Mouse (Mus musculus) testis, postnatal 14 days (tissue): ENCODE measurements around the gene Sgcd.

Experiments
- DNase-seq: peaks from one replicate; pipeline ENCODE4 v3.0.0; 2021; ENCODE audit warnings: low spot score

Sgcd gene

DNA sequence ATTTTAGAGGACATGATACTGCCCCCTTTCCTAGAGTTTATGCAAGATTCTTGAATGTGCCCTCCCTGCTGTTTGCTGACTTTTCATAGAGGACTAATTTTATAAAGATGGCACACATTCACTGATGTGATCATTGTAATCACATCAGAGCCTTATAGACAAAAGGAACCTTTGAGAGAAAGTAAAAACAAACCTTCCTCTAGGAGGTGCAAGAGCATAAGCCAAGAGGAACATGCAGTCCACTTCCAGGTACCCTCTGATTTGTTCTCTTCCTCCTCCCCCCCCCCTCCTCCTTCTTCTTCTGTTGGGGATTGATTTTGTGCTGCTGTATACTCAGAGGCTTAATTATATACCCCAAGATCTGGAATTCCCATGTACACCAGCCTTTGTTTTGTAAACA is 978.6 kb downstream of the Sgcd start:
- DNase-seq, result no peak

DNA sequence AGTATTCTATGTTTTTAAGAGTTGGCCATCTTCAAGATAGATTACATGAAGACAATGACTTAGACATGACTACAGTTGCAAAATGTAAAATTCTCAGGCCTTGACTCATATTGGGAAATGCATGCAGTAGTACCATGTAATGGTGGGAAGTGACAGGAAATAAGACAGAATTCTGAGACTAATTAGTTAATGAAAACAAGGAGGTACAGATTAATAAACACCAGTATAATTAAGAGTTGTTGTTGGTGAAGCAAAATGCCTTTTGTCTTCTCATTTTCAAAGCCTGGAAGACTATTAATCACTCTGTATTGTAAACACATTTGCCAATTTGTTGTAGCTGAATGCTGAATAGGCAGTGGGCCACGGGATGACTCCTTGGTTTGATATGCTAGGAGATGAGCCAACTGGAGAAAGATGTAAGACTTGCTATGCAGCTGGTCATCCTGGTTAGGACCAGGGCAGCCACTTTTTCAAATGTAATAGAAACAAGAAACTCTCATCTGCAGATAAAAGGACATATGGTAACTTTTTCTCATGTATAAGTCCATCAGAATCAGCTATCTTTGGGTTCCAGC is 983.4 kb downstream of the Sgcd start:
- no peak for DNase-seq

DNA sequence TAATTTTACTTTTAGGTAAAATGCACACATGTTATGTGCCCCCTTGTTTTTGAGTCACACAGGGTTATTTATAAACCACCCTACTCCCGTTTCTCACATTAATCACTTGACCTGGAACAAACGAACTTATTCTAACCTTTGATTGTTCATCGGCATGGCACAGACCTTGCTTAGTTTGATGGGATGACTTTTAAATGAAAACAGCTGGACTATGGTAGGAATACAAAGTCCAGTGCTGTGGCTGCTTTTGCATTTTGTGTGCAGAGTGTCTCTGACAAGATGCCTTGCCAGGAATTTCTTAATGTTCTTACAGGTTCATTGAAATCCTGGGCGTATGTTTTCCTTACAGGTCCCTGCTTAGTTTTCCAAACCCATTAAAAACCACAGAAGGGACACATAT is 1049.5 kb downstream of the Sgcd start:
- no peak for DNase-seq

DNA sequence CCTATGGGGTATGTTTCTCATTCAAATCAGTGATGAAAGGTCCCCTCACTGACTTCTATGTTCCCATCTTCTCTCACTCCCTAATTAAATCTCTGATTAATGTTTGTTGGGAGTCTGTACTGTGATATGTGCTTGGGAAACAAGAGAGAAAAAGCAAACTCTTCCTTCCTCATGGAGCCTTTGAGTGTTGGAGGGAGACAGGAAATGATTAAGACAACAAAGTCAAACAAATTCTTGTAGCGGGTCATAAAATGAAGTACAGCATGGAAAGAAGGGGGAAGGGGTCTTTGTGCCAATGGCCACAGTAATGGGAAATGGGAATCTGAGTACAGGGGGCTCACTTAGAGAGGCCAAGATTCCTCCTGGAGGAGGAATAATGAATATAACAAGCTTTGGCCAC is 1063.8 kb downstream of the Sgcd start:
- no peak for DNase-seq

DNA sequence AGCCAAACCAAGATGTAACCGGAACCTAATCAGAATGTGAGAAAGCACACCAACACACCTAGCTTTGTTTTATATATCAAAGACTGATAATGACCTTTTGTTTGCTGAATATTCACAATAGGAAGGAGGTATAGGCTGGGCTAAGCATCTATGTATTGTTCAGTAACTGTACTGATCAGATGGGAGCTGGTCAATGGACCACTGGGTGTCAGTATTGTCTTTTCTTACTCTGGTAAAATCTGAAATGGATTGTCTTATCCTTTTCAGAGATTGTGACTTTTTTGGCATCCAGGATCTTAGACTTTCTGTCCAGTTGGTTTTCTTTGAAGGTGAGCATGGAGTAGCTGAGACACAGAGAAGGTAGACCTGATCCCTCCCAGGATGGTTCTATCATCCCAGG is 1068.5 kb downstream of the Sgcd start:
- no peak for DNase-seq

DNA sequence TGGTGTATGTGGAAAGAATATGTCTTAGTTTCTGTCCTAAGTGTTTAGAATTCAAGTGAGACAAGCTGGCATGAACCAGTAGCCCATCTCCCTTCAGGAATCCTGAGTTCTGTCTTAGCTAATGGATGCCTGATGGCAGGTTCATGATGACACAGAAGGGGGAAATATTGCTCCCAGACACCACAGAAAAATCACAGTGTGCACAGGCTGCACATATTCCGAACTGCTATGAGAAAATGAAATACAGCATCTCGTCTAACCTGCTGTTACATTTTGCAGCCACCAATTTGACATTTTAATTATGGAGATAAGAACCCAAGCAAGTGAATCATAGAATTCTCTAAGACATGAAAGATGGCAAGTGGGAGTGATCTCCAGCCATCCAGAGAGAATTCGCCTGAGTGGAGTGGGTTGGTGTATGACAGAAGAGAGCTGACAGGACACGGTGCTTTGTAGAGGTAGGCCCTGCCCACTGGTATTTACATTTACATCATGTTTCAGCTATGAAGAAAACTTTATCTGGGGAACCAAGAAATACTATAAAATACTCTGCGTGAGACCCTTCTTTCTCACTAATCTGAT is 1076.0 kb downstream of the Sgcd start:
- no peak for DNase-seq

DNA sequence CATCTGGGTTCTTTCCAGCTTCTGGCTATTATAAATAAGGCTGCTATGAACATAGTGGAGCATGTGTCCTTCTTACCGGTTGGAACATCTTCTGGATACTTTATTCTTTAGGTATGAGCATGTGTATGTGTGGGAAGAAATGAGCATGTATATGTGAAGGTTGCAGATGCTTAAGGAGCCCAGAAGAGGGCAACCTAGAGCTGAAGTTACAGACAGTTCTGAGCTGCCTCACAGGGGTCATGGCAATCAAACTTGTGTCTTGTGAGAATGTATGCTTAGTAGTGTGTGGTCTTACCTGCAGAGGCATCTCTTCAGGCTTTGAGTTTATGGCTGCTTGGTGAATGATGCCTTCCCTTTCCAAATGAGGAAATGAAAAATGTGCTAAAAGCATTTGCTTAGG is 1084.5 kb downstream of the Sgcd start:
- no peak for DNase-seq

DNA sequence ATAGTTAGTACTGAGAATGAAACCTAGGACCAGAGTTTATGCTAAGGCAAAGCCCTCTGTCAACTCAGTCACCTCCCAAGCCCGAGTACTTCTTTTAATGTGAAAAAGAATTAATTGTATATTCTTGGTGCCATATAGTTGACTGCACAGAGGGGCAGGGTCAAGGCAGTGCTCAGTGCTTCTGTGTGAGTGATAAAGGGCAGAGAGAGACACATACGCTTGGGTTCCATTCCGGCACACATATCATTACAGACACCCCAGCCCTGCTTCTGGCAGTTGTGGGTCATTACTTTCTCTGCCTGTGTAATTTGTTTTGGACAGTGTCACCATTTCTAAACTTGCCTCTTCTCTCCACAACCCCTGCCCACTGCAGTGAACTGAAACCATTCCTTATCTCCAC is 1099.7 kb downstream of the Sgcd start:
- no peak for DNase-seq

DNA sequence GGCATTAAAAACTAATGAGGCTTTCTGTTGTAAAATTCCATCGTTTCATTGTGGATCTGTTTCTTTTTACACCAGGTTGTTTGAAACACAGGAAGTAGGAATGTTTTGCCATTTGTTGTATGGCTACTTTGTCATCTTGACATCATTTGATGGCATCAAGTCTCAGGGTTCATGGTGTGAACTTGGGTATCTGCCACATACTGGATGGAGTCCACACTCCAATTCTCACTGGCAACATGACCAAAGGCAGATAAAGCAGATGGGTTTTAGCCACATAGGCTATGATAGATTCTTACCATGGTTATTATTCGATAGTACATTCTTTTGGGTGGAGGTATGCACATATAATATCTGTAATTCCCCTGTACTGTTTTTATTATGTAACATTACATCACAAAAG is 1106.3 kb downstream of the Sgcd start:
- DNase-seq, result no peak

DNA sequence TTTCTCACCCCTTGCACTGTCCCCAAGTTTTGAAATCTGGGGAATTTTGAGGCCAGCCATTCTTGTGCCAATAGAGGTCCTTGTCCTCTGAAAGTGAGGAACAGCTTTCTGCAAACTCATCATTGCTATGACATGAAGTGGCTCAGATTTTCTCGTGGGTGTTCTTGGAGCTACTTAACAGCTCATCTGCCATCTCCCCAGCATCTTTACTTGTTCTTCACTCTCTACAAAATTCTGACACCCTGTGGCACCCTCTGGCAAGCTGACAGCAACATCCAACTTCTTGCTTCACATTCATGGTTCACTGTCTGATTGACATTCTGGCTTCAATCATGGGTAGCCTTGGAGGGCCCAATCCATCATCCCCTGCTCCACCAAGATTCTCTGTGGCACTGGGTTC is 1113.0 kb downstream of the Sgcd start:
- DNase-seq, result no peak

DNA sequence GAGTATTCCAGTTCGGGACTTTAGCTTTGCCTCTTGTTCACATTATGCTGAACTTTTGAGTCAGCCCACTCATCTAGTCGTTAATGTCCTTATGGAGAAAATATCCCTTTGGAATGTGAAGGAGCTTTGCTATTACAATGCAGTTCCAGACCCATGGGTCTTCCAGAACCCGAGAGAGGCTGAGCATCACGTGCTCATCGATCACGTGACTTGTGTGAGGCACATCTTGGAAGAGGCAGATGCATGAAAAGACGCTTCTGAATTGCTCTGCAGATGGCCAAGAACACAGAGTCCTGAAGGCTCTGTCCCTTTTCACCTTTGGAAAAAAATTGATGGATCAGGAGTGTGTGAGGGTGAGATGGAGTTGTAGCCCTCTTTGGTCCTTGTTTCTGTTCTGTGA is 1120.2 kb downstream of the Sgcd start:
- DNase-seq, result no peak

DNA sequence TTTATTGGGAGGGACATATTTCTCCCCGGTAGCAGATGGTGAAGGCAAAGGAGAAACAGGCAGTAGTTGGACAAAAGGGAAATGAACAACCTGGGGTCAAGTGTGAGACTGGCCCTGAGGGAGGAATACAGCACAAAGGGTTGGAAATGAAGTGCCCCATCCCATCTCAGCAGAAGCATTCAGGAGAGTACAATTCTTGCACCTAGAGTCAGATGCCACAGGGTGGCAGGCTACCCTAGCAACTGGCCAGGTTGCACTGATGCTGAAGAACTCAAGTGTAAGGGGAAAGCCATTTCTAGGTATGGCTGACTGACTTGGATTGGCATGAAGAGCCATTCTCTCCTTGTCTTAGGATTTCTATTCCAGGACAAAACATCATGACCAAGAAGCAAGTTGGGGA is 1124.0 kb downstream of the Sgcd start:
- DNase-seq, result no peak

DNA sequence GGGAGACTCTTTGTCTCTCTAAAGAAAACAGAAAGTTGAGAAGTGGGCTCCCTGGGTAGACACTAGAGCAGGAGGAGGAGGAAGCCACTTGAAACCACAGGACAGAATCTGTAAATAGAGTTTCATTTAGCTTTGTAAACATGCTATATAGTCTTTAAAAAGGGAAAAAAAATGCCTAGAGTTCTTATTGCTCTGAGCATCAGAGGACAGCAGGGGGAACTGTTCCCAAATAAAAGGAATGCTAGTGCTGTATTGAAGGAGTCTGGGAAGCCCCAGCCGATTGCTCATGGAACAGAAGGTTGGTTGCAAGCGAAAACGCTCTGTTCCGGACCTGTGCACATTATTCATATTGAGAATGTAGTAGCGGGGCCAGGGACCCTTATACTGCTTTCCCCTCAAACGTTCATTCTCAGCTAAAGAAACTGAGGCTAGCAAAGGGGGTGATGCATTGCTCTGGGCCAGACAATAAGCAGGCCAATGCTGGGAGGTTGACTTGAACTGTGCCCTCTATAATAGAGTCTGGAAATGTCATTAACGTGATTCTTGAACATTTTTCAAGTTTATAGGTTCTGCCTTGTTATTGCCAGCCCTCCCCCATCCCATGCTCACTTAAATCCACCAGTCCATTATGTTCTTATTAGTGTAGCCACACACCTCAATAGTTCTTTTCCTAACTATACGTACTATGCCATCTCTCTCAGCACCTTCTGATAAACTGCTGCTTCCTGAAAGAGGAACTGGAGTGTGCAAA is 1140.4 kb downstream of the Sgcd start:
- DNase-seq, result no peak

DNA sequence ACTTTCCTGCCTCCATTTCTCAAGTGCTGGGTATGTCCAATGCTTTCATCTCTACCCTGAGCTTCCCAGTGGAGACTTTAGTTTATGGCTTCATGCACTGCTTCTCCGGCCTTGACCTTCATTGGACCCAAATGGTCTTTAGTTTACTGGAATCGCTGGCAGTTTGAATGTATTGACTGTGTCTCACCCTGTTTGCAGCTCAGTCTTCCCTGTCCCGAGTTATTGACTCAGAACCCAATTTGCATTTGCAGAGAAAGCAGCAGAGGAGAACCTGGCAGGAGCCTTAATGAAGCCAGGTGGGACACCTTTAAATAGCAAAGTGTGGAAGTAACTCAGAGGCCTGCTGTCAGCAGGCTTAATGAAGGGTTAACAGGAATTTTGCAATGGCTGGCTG is 1140.9 kb downstream of the Sgcd start:
- no peak for DNase-seq

DNA sequence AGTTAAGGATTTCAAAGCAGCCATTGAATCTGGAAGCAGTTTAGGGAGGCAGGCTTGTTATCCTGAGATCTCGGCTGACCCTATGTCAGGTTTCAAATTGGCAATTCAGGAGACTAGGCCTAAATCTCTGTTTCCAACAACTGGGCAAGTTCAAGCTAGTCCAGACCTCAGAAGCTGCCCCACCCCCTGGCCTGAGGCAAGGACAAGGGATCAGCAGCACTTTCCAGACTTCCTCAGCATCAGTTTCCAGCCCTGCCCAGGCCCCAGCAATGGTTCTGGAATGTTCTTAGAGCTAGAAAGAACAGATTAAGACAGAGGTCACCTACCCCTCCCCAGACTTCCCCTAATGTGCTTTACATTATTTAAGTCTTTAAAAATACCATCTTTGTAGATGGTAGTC is 1142.1 kb downstream of the Sgcd start:
- no peak for DNase-seq
